Mouse (Mus musculus) bone marrow, adult 2 months (tissue): Measurements from ENCODE around the gene Ahcy.

ENCODE experiments used
- CTCF ChIP-seq: fragments of 200-500 bp; IDR thresholded peaks from 2 replicates; pipeline ENCODE4 v1.5.1; 2011; ENCODE audit warnings: low read length, control low read depth; ENCODE audit not compliant: control insufficient read depth, insufficient read depth
- POLR2A ChIP-seq: fragments of 200-500 bp; IDR thresholded peaks from 2 replicates; pipeline ENCODE4 v1.6.1; 2011; ENCODE audit warnings: low read depth, mild to moderate bottlenecking, control low read depth, low read length, borderline replicate concordance; ENCODE audit not compliant: control insufficient read depth

GRCm38 (mm10) chr2:155050108-155050503 lies 24.2 kb downstream of the Ahcy start:
- TF ChIP-seq CTCF (no peak), POLR2A (no peak)
